Mouse (Mus musculus) intestine, embryonic 15.5 days (tissue): ENCODE results near the gene Amigo2. TPM values are rescaled to one million over a fixed set of nuclear protein-coding genes. Genes with fewer than 3 reads are reported as not detected.

Experiments
- ATAC-seq: fragments of 200-750 bp; cut with Nextera tagmentation; 2 replicates; pipeline ENCODE4 v1.8.0; 2017; ENCODE audit warnings: moderate TSS enrichment, moderate library complexity
- H3K27ac ChIP-seq: fragments of 300-500 bp; sonication (generic); 2 replicates; pipeline ENCODE4 v1.5.1; 2015; ENCODE audit warnings: mild to moderate bottlenecking, inconsistent platforms
- H3K27me3 ChIP-seq: fragments of 300-500 bp; sonication (generic); replicated peaks from 2 replicates; pipeline ENCODE4 v1.6.1; 2015; ENCODE audit warnings: inconsistent platforms
- H3K36me3 ChIP-seq: fragments of 300-500 bp; sonication (generic); 2 replicates; pipeline ENCODE4 v1.6.1; 2015; ENCODE audit warnings: inconsistent platforms
- H3K4me1 ChIP-seq: fragments of 300-500 bp; sonication (generic); replicated peaks from 2 replicates; pipeline ENCODE4 v1.6.1; 2015; ENCODE audit warnings: inconsistent platforms
- H3K4me2 ChIP-seq: fragments of 300-500 bp; sonication (generic); replicated peaks from 2 replicates; pipeline ENCODE4 v1.6.1; 2015; ENCODE audit warnings: mild to moderate bottlenecking, inconsistent platforms
- H3K4me3 ChIP-seq: fragments of 300-500 bp; sonication (generic); replicated peaks from 2 replicates; pipeline ENCODE4 v1.5.1; 2015; ENCODE audit warnings: inconsistent platforms
- H3K9ac ChIP-seq: fragments of 300-500 bp; sonication (generic); 2 replicates; pipeline ENCODE4 v1.6.1; 2015; ENCODE audit warnings: inconsistent platforms
- H3K9me3 ChIP-seq: fragments of 300-500 bp; sonication (generic); 2 replicates; pipeline ENCODE4 v1.6.1; 2016; ENCODE audit warnings: inconsistent platforms
- WGBS: fragments of 180-500 bp; shearing (Covaris S2); methylation state at CpG from one replicate; pipeline ENCODE4 v1.1.7; 2015; 5-methylcytosine and 5-hydroxymethylcytosine counted together
- polyA plus RNA-seq: library from polyadenylated mRNA; unstranded; fragments of >200 nt; fragmentation: Nextera tagmentation; extraction: Ambion mirVana; gene quantifications from 2 replicates; pipeline ENCODE4 v1.2.1, GENCODE M21; 2015

Gene Amigo2
- polyA plus RNA-seq, result 6.8 and 8.3 TPM in 2 replicates

GRCm38 (mm10) chr15:97246911-97247790, at the start of gene Amigo2, which contains the start of gene Pced1b:
Gene Amigo2, minus strand, starts transcription at chr15:97247287.
Gene Pced1b, plus strand, starts transcription at chr15:97247107.
- no peaks in the 10 kb centered on the region for H3K9me3 ChIP-seq
- peaks cover 11% of the 10 kb centered on the region; the same call in 1 of the 2 replicates for H3K27me3 ChIP-seq
- peak; percentile 92 for ATAC-seq
- no peaks in the 10 kb centered on the region for H3K36me3 ChIP-seq
- WGBS, result 0% methylated on average over 93 of the region's 125 CpGs
- H3K4me2 ChIP-seq, result peak within 1 kb of the TSS; percentile 94
- peak within 1 kb of the TSS; percentile 87 for H3K27ac ChIP-seq
- H3K4me3 ChIP-seq, result peak within 1 kb of the TSS; percentile 82
- H3K9ac ChIP-seq, result peak within 1 kb of the TSS; percentile 85
- no peaks in the 10 kb centered on the region for H3K4me1 ChIP-seq

GRCm38 (mm10) chr15:97291291-97292050, 44.4 kb upstream of the Amigo2 start:
- no peak overlapping the region for H3K4me3 ChIP-seq
- ATAC-seq, result 0 out of 2 replicates have a peak, but pooled peaks have one; percentile 17
- H3K4me2 ChIP-seq, result no peak overlapping the region
- H3K9ac ChIP-seq, result no peak overlapping the region
- WGBS, result 69% methylated on average over 21 of the region's 21 CpGs
- H3K4me1 ChIP-seq, result 0 out of 2 replicates have a peak, but pooled peaks cover 3% of the 10 kb centered on the region
- no peak overlapping the region for H3K27ac ChIP-seq
- H3K36me3 ChIP-seq, result no peaks in the 10 kb centered on the region
- H3K9me3 ChIP-seq, result no peaks in the 10 kb centered on the region
- H3K27me3 ChIP-seq, result no peaks in the 10 kb centered on the region

GRCm38 (mm10) chr15:97290351-97290750, 43.3 kb upstream of the Amigo2 start:
- no peaks in the 10 kb centered on the region for H3K9me3 ChIP-seq
- WGBS, result 91% methylated on average over 6 of the region's 6 CpGs
- no peak for ATAC-seq

GRCm38 (mm10) chr15:97289176-97289575, 42.1 kb upstream of the Amigo2 start:
- H3K4me1 ChIP-seq, result 0 out of 2 replicates have a peak, but pooled peaks cover 3% of the 10 kb centered on the region
- 64% methylated on average over 4 of the region's 4 CpGs for WGBS
- H3K9me3 ChIP-seq, result no peaks in the 10 kb centered on the region
- no peak overlapping the region for H3K27ac ChIP-seq
- no peaks in the 10 kb centered on the region for H3K36me3 ChIP-seq
- no peak for ATAC-seq
- no peaks in the 10 kb centered on the region for H3K27me3 ChIP-seq
- no peak overlapping the region for H3K4me3 ChIP-seq
- no peak overlapping the region for H3K9ac ChIP-seq
- H3K4me2 ChIP-seq, result no peak overlapping the region

More at GRCm38 (mm10) chr15:97290351-97290750, 43.3 kb upstream of the Amigo2 start:
- no peaks in the 10 kb centered on the region for H3K27me3 ChIP-seq
- H3K4me2 ChIP-seq, result no peak overlapping the region
- no peak overlapping the region for H3K4me3 ChIP-seq
- no peak overlapping the region for H3K27ac ChIP-seq
- H3K4me1 ChIP-seq, result 0 out of 2 replicates have a peak, but pooled peaks cover 3% of the 10 kb centered on the region
- no peaks in the 10 kb centered on the region for H3K36me3 ChIP-seq
- H3K9ac ChIP-seq, result no peak overlapping the region

GRCm38 (mm10) chr15:97288690-97289089, 41.6 kb upstream of the Amigo2 start:
- no peaks in the 10 kb centered on the region for H3K9me3 ChIP-seq
- H3K4me1 ChIP-seq, result 0 out of 2 replicates have a peak, but pooled peaks cover 3% of the 10 kb centered on the region
- no peaks in the 10 kb centered on the region for H3K36me3 ChIP-seq
- no peak overlapping the region for H3K4me3 ChIP-seq
- no peak overlapping the region for H3K9ac ChIP-seq
- WGBS, result 69% methylated on average over 13 of the region's 13 CpGs
- no peak overlapping the region for H3K4me2 ChIP-seq
- no peaks in the 10 kb centered on the region for H3K27me3 ChIP-seq
- no peak overlapping the region for H3K27ac ChIP-seq
- ATAC-seq, result no peak

GRCm38 (mm10) chr15:97287436-97288143, 40.5 kb upstream of the Amigo2 start:
- Histone ChIP-seq H3K27me3 (no peaks in the 10 kb centered on the region), H3K9ac (no peak overlapping the region), H3K4me3 (no peak overlapping the region), H3K4me2 (no peak overlapping the region), H3K9me3 (no peaks in the 10 kb centered on the region), H3K36me3 (no peaks in the 10 kb centered on the region), H3K4me1 (0 out of 2 replicates have a peak, but pooled peaks cover 3% of the 10 kb centered on the region), H3K27ac (no peak overlapping the region)
- ATAC-seq, result no peak
- 88% methylated on average over 5 of the region's 5 CpGs for WGBS

- Histone ChIP-seq H3K27me3 (no peaks in the 10 kb centered on the region), H3K4me1 (0 out of 2 replicates have a peak, but pooled peaks cover 3% of the 10 kb centered on the region), H3K9ac (no peak overlapping the region), H3K27ac (no peak overlapping the region), H3K36me3 (no peaks in the 10 kb centered on the region), H3K9me3 (no peaks in the 10 kb centered on the region), H3K4me2 (no peak overlapping the region), H3K4me3 (no peak overlapping the region)
- WGBS, result 83% methylated on average over 10 of the region's 10 CpGs
- ATAC-seq, result no peak
Measured at GRCm38 (mm10) chr15:97286731-97287130, 39.6 kb upstream of the Amigo2 start.

- Histone ChIP-seq H3K9ac (no peak overlapping the region), H3K9me3 (no peaks in the 10 kb centered on the region), H3K4me2 (no peak overlapping the region), H3K27ac (no peak overlapping the region), H3K4me1 (0 out of 2 replicates have a peak, but pooled peaks cover 1% of the 10 kb centered on the region), H3K36me3 (no peaks in the 10 kb centered on the region), H3K27me3 (no peaks in the 10 kb centered on the region), H3K4me3 (no peak overlapping the region)
- no peak for ATAC-seq
- WGBS, result 85% methylated on average over 10 of the region's 10 CpGs
Measured at GRCm38 (mm10) chr15:97285665-97286212, 38.7 kb upstream of the Amigo2 start.

GRCm38 (mm10) chr15:97284201-97284600, 37.1 kb upstream of the Amigo2 start:
- no peak overlapping the region for H3K27ac ChIP-seq
- WGBS, result 61% methylated on average over 5 of the region's 5 CpGs
- 0 out of 2 replicates have a peak, but pooled peaks cover 4% of the 10 kb centered on the region for H3K4me1 ChIP-seq
- no peaks in the 10 kb centered on the region for H3K9me3 ChIP-seq
- no peaks in the 10 kb centered on the region for H3K27me3 ChIP-seq
- H3K4me3 ChIP-seq, result no peak overlapping the region
- no peak for ATAC-seq
- H3K9ac ChIP-seq, result no peak overlapping the region
- no peak overlapping the region for H3K4me2 ChIP-seq
- H3K36me3 ChIP-seq, result no peaks in the 10 kb centered on the region

- ATAC-seq, result no peak
- H3K9me3 ChIP-seq, result no peaks in the 10 kb centered on the region
- WGBS, result 56% methylated on average over 6 of the region's 6 CpGs
Measured at GRCm38 (mm10) chr15:97282572-97282881, 35.4 kb upstream of the Amigo2 start.

GRCm38 (mm10) chr15:97281712-97282571, 34.9 kb upstream of the Amigo2 start:
- Histone ChIP-seq H3K27ac (no peak overlapping the region), H3K9ac (no peak overlapping the region), H3K36me3 (no peaks in the 10 kb centered on the region), H3K4me1 (0 out of 2 replicates have a peak, but pooled peaks cover 4% of the 10 kb centered on the region), H3K9me3 (no peaks in the 10 kb centered on the region), H3K4me3 (no peak overlapping the region), H3K27me3 (no peaks in the 10 kb centered on the region), H3K4me2 (no peak overlapping the region)
- 49% methylated on average over 10 of the region's 10 CpGs for WGBS
- ATAC-seq, result no peak

More at GRCm38 (mm10) chr15:97282572-97282881, 35.4 kb upstream of the Amigo2 start:
- H3K36me3 ChIP-seq, result no peaks in the 10 kb centered on the region
- no peak overlapping the region for H3K4me3 ChIP-seq
- H3K27me3 ChIP-seq, result no peaks in the 10 kb centered on the region
- H3K27ac ChIP-seq, result no peak overlapping the region
- no peak overlapping the region for H3K9ac ChIP-seq
- 0 out of 2 replicates have a peak, but pooled peaks cover 4% of the 10 kb centered on the region for H3K4me1 ChIP-seq
- H3K4me2 ChIP-seq, result no peak overlapping the region
